Mouse (Mus musculus): Measurements from ENCODE around the gene Togaram1. TPM values are rescaled to one million over a fixed set of nuclear protein-coding genes. Genes with fewer than 3 reads are reported as not detected.
A peak's percentile ranks its signal among the peaks of the same experiment; 100 is the strongest.

The Togaram1 gene
- 19.4 and 20.2 TPM in 2 replicates for polyA plus RNA-seq (2015; fragmentation: Nextera tagmentation; extraction: Ambion mirVana)

DNA sequence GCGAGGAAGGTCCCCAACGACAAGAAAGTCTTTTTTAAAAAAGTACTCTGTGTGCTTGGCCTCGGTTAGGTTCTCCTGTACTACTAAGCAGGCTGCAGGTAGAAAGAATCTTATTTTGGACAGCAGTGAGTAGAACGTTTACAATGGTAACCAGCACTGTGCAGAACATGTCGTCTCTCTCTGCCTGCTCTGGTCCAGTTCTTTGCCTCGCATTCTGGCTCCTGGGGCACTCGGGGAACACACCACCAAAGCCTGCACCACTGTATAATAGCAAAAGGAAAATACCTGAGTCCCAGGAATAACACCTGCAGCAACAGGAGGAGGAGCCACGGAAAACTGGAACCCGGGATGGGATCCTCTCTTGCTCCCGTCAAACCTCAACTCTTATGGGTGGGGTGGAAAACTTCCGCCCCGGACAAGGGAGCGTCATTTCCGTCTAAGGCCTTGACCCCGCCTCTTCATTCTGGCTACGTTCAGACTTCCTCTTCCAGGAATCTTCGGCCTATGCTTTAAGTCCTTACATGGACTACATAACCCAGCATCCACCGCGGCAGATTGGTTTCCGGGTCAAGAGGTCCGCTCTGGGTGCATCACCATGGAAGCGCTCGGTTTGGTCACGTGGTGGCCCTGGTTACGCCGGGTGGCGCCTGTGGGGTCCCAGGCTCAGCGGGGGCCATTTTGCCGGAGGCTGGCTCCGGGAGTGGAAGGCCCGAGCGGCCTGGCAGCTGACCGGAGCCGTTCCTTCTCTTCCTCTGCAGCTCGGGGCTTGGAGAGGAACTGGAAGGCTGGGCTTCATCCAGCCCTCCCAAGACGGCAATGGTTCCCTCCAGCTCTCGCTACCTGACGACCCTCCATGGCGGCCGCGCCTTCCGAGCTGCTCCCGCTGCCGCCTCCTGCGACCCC lies at the start of gene Togaram1, which contains the start of gene Klhl28:
Togaram1 (plus strand) TSS at position 681 of the 903 bp plus-strand sequence.
Klhl28 (minus strand) TSS at position 411 of the 903 bp plus-strand sequence.
- peak; percentile 99 for DNase-seq (ENCODE audit: low spot score)

DNA sequence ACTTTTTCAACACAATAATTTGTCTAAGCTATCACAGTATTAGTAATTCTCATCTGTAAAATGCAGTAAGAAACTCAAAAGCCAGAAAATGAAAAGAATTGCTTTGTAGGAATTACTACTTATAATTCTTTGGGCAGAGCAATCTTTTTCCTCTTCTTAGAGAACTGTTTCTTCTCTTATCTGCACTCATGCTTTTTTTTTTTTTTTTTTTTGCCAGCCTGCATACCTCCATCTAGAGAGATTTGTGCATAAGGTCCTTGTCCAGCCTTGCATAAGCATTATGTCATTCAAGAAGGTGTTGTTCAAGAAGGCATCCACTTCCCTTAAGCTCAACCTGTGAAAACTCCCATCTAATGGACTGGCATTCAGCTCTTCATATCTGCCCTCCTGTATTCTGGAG lies 48.9 kb upstream of the Togaram1 start:
- no peak for DNase-seq (ENCODE audit: low spot score)

DNA sequence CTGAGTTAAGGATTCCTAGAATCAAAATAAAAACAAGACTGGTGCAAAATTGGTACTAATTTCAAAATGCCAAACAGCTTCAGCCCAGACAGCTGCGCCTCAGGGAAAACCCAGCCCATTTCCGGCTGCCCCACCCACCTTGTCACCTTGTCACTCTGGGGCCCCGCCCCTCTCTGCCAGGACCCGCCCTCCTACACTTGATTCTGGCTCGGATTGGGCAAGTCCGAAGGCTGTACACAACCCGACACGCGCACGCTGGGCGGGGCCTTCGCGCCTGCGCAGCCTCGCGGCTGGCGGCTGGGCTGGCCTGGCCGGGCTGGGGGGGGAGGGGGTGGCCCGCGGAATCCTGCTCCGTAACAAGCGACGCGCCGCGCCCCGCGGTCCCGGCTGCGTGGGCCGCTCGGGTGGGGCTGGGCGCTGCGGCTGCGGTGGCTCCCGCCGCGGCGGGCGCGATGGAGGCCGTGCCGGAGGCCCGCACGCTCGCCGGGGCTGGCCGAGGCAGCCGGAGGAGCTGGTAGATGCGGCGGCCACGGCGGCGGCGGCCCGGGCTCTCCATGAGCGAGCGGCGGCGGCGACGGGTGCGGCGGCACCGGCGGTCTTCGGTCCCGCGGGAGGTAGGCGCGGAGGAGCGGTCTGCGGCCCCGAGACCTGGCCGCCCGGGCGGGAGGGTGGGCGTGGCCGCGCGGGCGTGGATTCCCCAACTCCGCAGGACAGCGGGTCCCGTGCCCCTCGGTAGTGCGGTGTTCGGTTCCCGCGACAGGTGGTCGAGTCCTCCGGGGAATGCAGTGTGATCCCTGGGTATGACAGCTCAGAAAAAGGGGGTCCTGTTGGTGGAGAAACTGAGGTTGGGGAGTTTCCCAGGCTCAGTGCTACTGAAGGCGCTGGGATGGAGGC lies 47.8 kb upstream of the Togaram1 start, which contains the start of gene Gm527:
Gm527 (plus strand) TSS at position 329 of the 894 bp plus-strand sequence.
- peak; percentile 96 for DNase-seq (ENCODE audit: low spot score)

DNA sequence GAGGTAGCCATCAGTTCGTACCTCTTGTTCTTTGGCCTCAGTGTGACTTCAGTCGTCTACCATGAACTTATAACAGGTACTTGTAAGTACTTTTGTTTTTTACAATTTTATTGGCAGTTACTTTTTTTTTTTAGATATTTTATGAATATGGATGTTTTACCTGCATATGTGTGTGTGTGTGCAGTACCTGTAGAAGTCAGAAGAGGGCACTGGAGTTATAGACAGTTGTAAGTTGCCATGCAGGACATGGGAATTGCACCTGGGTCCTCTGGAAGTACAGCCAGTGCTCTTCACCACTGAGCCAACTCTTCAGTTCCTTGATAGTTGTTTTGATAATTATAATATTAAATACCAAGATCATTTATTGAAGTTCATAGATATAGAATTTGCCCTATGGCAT lies 28.1 kb upstream of the Togaram1 start:
- peak; percentile 37 for DNase-seq (ENCODE audit: low spot score)

DNA sequence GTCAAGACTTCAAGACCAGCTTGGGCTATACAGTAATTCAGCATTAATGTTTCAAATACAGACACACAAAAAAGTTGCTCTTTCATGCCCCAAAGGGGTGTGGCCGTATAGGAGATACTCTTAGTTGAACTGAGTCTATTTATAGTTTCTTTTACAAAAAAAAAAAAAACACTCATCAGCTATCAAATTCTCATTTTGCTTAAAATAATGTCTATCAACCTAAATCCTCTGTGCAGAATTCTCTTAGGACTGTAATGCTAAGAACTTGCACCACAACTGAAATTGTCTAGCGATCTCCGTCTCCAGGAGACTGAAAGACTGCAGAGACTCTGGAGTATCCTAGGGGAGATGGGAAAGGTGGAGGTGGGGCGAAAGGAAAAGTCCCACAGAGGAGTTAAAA lies 1.0 kb upstream of the Togaram1 start:
- DNase-seq (ENCODE audit: low spot score) = no peak

DNA sequence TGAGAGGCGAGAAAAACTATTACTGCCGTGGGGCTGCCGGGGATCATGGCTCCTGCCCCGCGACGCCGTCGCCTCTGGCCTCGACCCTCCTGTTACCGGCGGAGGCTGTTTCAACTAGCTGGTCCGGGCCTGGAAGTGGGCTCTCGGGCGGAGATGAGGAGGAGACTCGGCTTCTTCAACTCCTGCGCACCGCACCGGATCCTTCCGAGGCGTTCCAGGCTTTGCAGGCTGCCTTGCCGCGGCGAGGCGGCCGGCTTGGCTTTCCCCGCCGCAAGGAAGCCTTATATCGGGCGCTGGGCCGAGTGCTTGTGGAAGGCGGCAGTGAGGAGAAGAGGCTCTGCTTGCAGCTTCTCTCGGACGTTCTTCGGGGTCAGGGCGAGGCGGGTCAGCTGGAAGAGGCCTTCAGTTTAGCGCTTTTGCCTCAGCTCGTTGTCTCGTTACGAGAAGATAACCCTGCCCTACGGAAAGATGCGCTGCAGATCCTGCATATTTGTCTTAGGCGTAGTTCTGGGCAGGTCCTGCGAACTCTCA lies 562 bp downstream of the Togaram1 start:
- peak; percentile 77 for DNase-seq (ENCODE audit: low spot score)

DNA sequence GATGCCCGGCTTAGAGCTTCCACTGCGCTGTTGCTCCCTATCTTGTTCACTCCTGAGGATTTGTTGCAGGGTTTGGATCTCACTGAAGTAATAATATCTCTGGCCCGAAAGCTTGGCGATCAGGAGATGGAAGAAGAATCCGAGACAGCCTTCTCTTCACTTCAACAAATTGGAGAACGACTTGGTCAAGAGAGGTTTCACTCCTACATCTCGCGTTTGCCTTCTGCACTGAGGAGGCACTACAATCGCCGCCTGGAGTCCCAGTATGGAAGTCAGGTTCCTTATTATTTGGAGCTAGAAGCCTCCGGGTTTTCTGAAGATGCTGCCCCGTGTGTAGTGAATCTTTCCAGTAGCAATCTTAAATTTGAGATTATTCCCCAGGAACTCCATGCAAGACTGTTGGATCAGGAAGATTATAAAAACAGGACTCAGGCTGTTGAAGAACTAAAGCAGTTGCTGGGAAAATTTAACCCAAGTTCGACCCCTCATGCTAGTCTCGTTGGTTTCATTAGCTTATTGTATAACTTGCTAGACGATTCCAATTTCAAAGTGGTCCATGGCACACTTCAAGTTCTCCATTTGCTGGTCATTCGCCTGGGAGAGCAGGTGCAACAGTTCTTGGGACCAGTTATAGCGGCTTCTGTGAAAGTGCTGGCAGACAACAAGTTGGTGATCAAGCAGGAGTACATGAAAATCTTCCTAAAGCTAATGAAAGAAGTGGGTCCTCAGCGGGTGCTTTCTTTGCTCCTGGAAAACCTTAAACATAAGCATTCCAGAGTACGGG lies 1.2 kb downstream of the Togaram1 start:
- peak; percentile 7 for DNase-seq (ENCODE audit: low spot score)

DNA sequence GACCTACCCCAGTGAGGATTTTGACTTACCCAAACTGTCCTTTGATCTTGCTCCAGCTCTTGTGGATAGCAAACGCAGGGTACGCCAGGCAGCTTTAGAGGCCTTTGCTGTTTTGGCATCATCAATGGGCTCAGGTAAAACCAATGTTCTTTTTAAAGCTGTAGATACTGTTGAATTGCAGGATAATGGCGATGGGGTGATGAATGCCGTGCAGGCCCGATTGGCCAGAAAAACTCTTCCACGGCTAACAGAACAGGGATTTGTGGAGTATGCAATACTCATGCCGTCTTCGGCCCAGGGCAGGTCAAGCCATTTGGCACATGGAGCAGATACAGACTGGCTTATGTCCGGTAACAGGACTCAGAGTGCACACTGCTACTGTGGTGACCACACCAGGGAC lies 1.9 kb downstream of the Togaram1 start:
- DNase-seq (ENCODE audit: low spot score) = peak; percentile 22

DNA sequence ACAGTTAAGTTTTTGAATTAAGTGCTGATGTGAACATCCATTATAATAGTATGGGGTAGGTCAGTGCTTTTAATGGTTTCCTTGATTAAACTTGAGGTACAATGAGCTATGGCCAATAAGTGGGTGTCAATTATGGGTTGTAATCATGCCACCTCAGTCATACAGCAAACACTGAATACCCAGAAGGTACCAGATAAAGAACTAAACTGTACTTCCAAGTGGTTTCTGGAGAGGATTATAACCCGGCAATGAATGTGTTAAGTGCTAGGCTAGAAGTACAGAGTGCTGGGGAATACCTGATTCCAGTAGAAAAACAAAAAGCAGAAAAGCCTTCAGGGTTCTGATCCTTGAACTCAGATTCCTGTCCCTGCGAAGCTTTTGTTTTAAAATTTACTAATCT lies 2.5 kb downstream of the Togaram1 start:
- DNase-seq (ENCODE audit: low spot score) = no peak

DNA sequence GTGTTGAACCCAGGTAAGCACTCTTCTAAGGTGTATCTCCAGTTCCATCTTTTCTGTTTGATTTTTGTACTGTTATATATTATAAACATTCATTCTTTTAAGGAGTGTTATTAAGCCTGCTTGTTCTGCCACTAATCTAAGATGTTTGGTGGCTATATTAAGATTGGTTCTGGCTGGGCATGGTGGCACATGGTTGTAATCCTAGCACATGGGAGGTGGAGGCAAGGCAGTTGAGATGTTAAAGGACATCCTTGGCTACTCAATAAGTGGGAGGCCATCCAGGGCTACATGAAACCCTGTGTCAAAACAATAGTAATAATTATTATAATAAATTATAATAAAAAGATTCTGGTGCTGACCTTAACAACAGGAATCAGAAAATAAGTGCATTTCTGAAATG lies 5.8 kb downstream of the Togaram1 start:
- DNase-seq (ENCODE audit: low spot score) = no peak

DNA sequence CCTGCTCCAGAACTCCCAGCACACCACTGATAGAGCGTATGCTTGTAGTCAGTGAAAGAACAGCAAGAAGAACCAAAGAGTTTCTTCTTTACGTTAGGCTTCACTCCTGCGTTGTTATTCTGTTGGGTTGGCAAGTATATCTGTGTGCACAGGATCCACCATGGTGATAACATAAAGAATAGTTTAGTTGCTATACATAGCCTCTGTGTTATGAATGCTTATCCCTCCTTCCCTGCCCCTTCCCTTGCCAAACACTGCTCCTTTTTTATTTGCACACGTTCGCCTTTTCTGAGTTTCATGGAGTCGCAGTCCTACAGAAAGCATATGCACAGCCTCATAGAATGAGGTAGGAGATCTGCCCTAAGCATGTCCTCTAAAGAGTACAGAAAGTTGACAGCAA lies 6.5 kb downstream of the Togaram1 start:
- no peak for DNase-seq (ENCODE audit: low spot score)

DNA sequence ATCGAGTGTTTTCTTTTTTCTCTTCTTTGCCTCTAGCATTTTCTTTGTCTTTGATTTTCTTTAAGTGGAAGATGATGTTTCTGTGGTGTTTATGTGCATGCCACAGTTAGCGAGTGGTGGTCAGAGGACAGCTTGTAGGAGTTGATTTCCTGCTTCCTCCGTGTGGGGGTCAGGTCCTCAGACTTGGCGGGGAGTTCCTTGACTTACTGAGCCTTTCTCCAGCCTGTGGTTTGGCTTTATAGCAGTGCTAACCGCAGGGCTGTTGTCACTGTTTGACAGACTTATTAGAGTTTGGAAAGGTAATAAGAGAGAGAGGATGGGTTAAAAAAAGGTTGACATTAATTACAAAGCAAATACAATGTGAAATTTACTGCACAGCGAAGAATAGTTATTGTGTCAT lies 10.0 kb downstream of the Togaram1 start:
- DNase-seq (ENCODE audit: low spot score) = no peak

DNA sequence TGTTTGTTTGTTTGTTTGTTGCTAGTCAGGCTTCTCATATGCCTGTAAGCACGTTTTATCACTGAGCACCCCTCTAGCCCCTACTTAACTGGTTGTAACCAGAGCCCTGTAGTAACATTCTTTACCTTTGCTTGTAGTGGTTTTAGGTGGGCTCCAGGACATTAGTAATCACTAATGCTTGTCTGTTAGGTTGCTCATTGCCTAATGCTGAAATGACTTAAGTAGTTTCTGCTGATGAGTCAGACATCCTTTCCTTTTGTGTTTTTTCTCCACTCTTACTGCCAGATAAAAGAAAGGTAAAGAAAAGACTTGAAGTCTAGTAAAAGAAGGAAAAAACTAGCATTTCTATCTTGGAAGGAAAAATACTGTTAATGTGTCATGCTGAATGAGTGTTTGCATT lies 10.6 kb downstream of the Togaram1 start:
- no peak for DNase-seq (ENCODE audit: low spot score)

DNA sequence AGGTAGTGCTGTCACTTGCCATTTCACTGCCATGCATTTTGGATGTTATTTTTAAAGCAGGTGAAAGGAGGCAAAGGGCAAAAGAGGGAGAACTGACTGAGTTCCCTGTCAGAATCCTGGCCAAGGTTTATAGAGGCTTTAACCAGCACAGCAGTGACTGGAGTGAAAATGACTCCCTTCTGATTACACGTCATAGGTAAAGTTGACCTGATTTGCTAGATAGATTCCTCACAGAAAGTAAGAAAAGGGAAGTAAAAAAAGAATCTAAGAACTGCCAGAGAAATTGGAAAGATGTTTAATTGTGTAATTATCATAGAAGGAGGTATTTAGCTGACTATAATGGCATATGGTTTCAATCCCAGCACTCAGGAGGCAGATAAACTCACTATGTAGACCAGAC lies 11.9 kb downstream of the Togaram1 start:
- no peak for DNase-seq (ENCODE audit: low spot score)

DNA sequence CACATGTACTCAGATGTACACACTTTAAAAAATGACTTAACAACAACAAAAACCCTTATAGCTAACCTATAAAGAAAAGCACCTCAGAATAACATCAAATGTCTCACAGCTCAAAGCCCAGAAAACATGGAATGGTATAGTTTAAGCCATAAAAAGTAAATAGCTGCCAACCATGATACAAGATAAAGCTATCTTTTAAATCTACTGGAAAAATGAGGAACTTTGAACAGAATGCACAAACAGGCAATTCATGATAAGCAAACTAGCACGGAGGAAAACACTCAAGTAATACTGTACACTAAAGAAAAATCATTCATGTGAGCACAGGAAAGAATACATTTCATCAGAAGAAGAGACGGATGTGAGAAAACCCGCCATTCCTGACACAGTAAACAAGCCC lies 42.1 kb downstream of the Togaram1 start:
- DNase-seq (ENCODE audit: low spot score) = no peak

DNA sequence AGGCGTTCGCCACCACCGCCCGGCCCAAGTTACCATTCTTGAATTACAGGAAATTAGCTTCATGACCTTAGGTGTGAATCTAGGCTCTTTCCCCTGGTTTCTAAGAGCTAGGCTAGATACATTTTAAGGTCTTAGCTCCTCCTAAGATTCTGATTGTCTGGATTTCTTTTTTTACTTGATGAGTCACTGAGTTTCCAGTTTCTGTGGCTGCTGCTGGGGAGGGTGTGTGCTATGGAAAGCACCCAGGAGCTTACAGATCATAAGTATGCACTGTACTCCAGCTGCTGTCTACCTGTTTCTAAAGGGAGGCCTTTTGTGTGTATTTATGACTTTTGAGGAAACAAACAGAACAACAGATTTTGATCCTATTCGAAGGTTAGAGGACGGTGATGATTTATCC lies 57.2 kb downstream of the Togaram1 start:
- no peak for DNase-seq (ENCODE audit: low spot score)

DNA sequence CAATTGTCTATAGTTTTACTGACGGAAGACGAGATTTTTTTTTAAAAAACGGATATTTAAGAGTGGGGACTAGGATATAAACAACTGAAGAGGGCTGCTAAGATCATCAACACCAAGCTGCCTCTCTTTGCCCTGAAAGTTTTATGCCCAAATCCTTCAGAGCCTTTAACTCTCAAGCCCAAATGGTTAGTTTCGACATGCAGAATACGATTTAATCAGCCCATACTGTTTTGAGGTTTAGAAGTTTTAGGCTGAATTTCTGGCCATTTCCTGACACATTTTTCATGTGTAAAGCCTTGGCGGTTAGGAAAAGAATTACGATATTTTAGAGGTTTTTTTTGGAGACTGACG lies 70.2 kb downstream of the Togaram1 start:
- no peak for DNase-seq (ENCODE audit: low spot score)

DNA sequence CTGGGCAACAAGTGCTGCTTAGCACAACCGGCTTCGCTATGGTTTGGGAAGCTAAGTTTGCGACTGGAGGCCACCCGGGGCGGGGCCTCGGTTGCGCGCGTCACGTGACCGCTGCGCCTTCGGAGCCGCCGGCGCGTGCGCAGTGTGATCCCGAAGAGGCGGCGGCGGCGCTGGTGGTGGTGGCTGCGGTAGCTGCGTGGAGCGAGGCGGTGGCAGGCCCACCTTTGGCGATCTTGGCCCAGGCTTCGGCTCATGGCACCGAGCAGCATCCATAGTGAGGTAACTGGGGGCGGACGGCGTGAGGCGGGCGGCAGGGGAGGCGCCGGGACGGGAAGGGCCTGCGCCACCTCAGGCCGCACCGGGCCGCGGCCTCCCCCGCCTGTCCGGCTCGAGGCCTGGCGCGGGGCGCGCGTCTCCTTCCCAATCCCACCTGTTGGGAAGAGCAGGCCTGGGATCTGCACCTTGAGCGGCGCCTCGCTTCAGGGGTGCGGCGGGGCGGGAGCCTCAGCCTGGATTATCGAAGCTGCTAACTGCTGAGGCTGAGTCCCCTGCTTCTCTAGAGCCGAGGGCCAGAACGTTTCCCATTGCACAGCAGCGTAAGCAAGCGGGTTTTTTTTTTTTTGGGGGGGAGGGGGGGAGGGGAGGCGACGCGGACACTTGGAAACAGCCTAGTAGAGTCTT lies 70.7 kb downstream of the Togaram1 start, which contains the start of gene Prpf39:
Prpf39 (plus strand) TSS at position 144 of the 681 bp plus-strand sequence.
- peak; percentile 94 for DNase-seq (ENCODE audit: low spot score)

DNA sequence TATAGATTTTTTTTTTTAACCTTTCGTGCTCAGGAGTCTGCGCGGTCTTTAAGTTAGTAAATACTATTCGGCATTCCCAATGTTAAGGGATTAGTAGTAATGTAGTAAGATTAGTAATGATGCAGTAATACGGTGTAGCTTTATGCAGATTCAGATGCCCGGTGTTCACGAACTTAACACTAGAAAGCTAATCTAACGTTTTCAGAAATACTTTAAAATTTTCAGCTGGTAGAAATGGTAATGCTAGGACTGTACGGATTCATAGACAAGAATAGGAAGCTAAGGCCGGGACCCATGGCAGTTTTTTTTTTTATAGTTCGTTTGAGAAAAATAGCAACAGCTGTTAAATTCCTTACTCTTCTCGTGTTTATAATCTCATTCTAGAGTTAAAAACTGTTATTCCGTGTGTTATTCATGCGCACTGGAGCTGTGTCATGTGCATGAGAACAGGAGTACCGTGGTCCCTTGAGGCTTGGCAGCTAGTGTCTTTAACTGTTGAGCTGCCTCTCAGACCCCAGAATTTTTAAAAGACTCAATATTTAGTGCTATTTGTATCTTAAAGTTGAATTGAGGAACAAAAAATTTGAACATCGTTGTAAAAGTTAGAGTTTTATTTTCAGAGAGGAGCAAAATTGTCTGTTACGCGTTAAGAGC lies 71.4 kb downstream of the Togaram1 start:
- DNase-seq (ENCODE audit: low spot score) = peak; percentile 8

DNA sequence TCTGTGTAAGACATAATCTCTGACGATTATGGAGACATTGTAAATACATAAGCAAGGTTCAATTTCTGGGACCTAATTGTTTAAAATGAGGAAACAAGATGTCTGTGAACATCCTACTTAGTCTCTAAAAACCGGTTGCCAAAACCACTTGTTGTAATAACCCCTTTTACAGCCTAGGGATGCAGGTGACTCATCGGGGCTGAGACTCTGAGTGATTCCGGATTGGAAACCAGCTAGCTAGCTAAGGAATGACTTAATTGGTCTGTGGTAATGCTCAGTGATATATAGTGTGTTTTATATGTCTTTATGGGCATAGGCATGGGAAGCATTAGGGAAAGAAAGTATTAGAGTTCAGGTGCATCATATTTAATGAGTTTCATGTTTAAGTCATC lies 71.9 kb downstream of the Togaram1 start:
- no peak for DNase-seq (ENCODE audit: low spot score)

Measured in thymus, postnatal 0 days (tissue).